Mouse (Mus musculus) liver, adult 2 months (tissue): ENCODE measurements around the gene Usp48.

Source experiments
- CTCF ChIP-seq: fragments of 200-500 bp; IDR thresholded peaks from 2 replicates; pipeline ENCODE4 v1.5.1; 2011; ENCODE audit warnings: low read depth, low read length, control low read depth
- POLR2A ChIP-seq: fragments of 200-500 bp; IDR thresholded peaks from 2 replicates; pipeline ENCODE4 v1.6.1; 2011; ENCODE audit warnings: low read length, control low read depth; ENCODE audit not compliant: insufficient read depth; ENCODE audit errors: extremely low read depth

- TF ChIP-seq POLR2A (no peak), CTCF (no peak)
Observed at GRCm38 (mm10) chr4:137647648-137648047, 54.1 kb downstream of the Usp48 start.
